Mouse (Mus musculus): ENCODE results near the gene Txnrd1.

- TF ChIP-seq CTCF (IDR thresholded peaks at IDR 0.05; ENCODE audit: borderline replicate concordance, insufficient read depth, low read length), result no peak
- no peak for TF ChIP-seq POLR2A (IDR thresholded peaks at IDR 0.05; ENCODE audit: low read depth, low read length)
Measured at GRCm38 (mm10) chr10:82890936-82891335, 57.2 kb downstream of the Txnrd1 start.

Measured in embryonic fibroblast, embryonic 13.5 days (primary cell).